Mouse (Mus musculus) ES-E14 (cell line): ENCODE data around the gene Stk40.
A peak's percentile ranks its signal among the peaks of the same experiment; 100 is the strongest.

ENCODE experiments used
- CHD2 ChIP-seq: IDR thresholded peaks from 2 replicates; pipeline ENCODE4 v1.6.1; 2014; ENCODE audit warnings: mild to moderate bottlenecking, low read depth, low read length, inconsistent platforms
- HCFC1 ChIP-seq: IDR thresholded peaks from 2 replicates; pipeline ENCODE4 v1.6.1; 2012; ENCODE audit warnings: low read length, inconsistent platforms, borderline replicate concordance; ENCODE audit not compliant: insufficient read depth
- MAFK ChIP-seq: IDR thresholded peaks from 2 replicates; pipeline ENCODE4 v1.6.1; 2014; ENCODE audit warnings: mild to moderate bottlenecking, low read depth, low read length, inconsistent platforms; ENCODE audit not compliant: insufficient read depth
- ZC3H11A ChIP-seq: IDR thresholded peaks from 2 replicates; pipeline ENCODE4 v1.6.1; 2012; ENCODE audit warnings: low read depth, mild to moderate bottlenecking, inconsistent platforms, low read length, borderline replicate concordance
- ZNF384 ChIP-seq: IDR thresholded peaks from 2 replicates; pipeline ENCODE4 v1.6.1; 2012; ENCODE audit warnings: low read depth, low read length, inconsistent platforms

DNA sequence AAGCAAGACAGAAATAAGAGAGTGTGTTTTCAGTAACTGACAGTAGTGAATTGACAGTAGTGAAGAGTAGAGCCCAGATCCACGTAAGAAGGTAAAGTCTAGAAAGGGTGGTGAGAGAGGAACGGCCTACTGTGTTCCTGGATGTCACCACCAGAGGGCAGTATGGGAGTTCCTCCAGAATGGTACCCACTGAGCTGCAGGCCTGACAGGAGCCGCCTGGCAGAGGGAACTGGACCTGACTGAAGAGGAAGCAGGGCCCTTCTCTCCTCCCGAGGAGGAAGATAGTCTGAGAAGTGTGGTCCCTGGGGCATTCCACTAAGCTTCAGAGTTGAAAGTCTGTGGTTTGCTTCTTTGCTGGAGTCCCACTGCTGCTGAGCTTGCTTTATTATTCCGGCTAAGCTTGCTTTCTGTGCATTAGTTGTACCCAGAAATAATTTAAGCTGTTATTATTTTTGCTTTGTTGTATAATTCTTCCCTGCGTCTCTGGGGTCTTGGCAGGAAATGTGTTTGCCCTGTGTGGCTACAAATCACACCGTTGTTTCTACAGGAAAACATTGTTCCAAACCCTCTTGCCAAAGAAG is 17.7 kb upstream of the Stk40 start:
- peak; percentile 52; the same call in 1 of the 2 replicates for TF ChIP-seq ZC3H11A
- no peak for TF ChIP-seq CHD2
- TF ChIP-seq MAFK, result no peak
- no peak for TF ChIP-seq HCFC1
- TF ChIP-seq ZNF384, result peak; percentile 29; the same call in 1 of the 2 replicates
